Mouse (Mus musculus) c-Kit-positive CD71-negative TER-119-negative erythroid progenitor cells, embryonic 14.5 days (primary cell): ENCODE results near the gene Gm10037.
"Not testable (repeated sequence)": the region's sequence is repeated elsewhere in the genome, so short reads cannot be mapped to it uniquely, and the experiment has no call there.

ENCODE experiments used
- DNase-seq: peaks from one replicate; pipeline ENCODE4 v3.0.0-alpha.2; 2013; ENCODE audit warnings: low read depth

The Gm10037 gene

GRCm38 (mm10) chr13:67830911-67831336 is at the start of gene Gm10037:
Gene Gm10037, plus strand, starts transcription at chr13:67831106.
- DNase-seq, result no peak

GRCm38 (mm10) chr13:67791921-67792455 is 38.9 kb upstream of the Gm10037 start:
- DNase-seq, result no peak

- DNase-seq, result no peak
These were observed 32.3 kb upstream of the Gm10037 start for GRCm38 (mm10) chr13:67798618-67799017.

- DNase-seq, result not testable (repeated sequence)
These were observed 31.8 kb upstream of the Gm10037 start for GRCm38 (mm10) chr13:67799151-67799550.

DNA sequence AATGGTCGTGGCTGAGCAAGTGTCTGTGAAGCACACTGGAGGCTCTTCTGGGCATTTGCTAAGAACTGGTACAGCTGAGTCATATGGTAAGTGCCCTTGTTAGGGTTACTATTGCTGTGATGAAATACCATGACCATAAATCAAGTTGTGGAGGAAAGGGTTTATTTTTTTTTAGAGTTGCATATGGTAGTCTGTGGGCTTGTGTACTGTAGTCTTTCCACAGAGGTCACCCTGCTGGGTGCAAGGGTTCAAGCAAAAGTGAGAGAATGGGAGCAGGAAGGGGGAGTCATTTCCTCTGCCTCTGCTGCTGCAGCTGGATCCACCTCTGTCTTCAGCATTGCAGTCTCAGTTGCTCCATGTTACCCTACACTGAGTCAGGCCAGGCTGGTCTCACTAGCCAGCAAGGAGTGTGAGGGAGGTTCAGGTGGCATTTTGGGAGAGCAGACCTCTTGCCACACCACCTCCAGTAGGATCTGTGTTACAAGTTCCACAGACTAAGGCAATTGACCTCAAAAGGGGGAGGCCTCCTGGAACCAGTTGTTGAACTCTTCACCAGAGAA is 19.2 kb upstream of the Gm10037 start:
- no peak for DNase-seq

GRCm38 (mm10) chr13:67812961-67813709 is 17.8 kb upstream of the Gm10037 start:
- no peak for DNase-seq

GRCm38 (mm10) chr13:67813710-67814660 is 16.9 kb upstream of the Gm10037 start, which contains the start of gene Zfp273:
Gene Zfp273, plus strand, starts transcription at chr13:67813740.
- peak; percentile 61 for DNase-seq

- no peak for DNase-seq
These were observed 12.3 kb upstream of the Gm10037 start for GRCm38 (mm10) chr13:67818636-67819035.

DNA sequence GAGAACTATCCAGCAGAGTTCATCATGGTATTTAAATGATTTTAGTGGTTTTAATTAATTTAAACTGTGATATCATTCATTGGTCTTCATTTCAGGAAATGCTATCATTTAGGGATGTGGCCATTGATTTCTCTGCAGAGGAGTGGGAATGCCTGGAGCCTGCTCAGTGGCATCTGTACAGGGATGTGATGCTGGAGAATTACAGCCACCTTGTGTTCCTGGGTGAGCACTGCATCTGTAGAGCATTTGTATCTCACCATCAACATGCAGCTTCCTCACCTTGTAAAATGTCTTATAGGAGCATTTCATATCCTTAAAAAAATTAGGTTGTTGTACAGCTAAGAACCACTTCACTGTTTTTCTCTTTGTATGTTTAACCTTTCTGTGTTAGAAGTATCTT is 2.2 kb downstream of the Gm10037 start:
- not testable (repeated sequence) for DNase-seq

GRCm38 (mm10) chr13:67843775-67844118 is 12.8 kb downstream of the Gm10037 start:
- no peak for DNase-seq

GRCm38 (mm10) chr13:67844119-67844852 is 13.4 kb downstream of the Gm10037 start:
- peak; percentile 35 for DNase-seq

- DNase-seq, result no peak
These were observed 13.9 kb downstream of the Gm10037 start for GRCm38 (mm10) chr13:67844853-67845194.

DNA sequence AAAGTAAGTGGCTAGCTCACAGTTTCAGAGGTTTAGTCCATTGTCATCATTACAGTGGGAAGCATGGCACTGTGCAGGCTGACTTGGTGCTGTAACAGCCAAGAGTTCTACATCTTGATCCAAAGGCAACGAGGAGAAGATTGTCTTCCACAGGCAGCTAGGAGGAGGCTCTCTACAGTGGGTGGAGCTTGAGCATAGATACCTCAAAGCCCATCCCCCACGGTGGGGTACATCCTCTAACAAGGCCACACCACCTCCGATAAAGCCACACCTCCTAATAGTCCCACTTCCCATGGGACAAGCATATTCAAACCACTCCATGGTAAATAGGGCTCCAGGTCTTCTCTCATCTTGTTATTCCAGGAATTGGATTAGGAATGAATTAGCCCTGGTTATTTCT is 19.5 kb downstream of the Gm10037 start:
- no peak for DNase-seq

- no peak for DNase-seq
These were observed 22.2 kb downstream of the Gm10037 start for GRCm38 (mm10) chr13:67853130-67853529.

GRCm38 (mm10) chr13:67853983-67854382 is 23.1 kb downstream of the Gm10037 start:
- DNase-seq, result no peak

DNA sequence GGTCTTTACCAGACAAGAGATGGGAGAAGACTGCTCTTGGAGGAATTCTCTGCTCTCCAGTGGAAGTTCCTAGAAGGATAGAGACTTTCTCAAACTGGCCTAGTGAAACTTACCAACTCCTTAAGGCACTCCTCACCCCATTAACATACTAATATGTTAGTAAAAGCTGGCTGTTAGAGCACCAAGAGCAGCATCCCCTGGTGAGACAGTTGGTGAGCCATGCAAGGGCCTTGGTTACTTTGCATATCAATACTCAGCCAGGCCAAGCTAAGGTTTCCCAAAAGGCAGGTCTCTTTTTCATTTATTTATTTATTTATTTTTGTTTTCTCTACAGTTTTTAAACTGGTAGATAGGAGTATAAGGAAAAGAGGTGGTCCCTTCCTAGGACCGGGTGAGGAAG is 26.4 kb downstream of the Gm10037 start:
- DNase-seq, result no peak

GRCm38 (mm10) chr13:67862508-67862907 is 31.6 kb downstream of the Gm10037 start:
- no peak for DNase-seq

- no peak for DNase-seq
These were observed 32.1 kb downstream of the Gm10037 start, which contains the start of gene BC048507 for GRCm38 (mm10) chr13:67863026-67863425. Gene BC048507, plus strand, starts transcription at chr13:67863326.

DNA sequence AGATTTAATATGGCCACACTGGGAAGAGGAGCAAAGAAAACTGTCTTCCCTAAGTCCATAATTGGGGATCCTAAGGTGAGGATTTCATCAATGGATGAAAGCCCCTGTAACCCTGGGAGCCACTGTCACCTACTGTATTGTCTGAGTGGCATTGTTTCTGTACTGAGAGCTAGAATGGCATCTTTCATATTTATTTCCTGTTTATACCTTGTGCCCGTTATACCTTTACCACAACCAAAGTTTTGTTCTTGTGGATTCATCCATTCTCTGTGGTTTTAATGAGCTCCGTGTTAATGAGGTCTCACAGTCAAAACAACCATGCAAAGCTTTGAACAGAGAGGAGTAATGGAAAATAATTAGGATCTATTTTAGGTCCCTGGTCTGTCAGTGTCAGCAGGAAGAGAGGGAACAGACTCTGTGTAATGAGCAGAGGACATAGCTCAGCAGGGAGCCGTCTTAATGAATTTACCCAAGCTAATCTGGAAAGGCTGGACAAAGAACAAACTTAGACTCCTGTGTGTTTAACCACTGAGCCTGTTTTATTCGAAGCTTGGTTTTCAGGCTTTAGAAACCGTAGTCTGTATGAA is 34.0 kb downstream of the Gm10037 start:
- DNase-seq, result no peak

GRCm38 (mm10) chr13:67867899-67868298 is 37.0 kb downstream of the Gm10037 start:
- DNase-seq, result no peak

DNA sequence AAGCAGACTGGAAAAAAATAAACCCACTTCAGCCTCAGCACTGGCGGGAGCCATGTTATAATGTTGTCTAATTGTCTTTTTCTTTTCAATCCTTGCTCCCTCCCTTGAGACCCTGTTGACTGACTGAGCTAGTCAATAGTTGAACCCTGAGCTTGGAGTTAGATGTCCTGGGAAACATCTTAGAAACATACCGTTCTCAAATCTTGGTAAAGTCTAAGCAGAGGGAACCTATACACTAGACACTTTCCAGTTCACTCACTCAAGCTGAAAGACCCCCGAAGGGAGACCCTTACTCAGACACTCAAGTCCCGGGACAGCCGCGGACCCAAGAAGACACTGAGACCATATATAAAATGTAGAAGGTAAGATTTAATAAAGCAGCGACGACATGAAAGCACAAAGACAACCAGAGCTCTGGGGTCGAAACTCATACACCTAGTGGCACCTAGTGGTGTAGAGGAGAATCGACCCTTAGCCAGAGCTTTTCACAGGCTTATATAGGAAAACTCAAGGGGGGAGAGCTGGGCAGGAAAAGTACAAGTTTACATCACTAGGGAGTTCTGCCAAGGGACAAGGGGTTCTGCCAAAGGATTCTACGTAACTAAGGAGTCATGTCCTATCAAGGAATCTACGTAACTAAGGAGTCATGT is 45.3 kb downstream of the Gm10037 start:
- not testable (repeated sequence) for DNase-seq
